Mouse (Mus musculus): ENCODE measurements around the gene Olfr743. TPM values are rescaled to one million over a fixed set of nuclear protein-coding genes. Genes with fewer than 3 reads are reported as not detected.

The Olfr743 gene
- not detected in 2 replicates for polyA plus RNA-seq (2012; rRNA removed; ENCODE audit: low replicate concordance)

GRCm38 (mm10) chr14:50521539-50521938 lies at the start of gene Olfr743:
TSS of gene Olfr743 (plus strand) at chr14:50521839.

DNA sequence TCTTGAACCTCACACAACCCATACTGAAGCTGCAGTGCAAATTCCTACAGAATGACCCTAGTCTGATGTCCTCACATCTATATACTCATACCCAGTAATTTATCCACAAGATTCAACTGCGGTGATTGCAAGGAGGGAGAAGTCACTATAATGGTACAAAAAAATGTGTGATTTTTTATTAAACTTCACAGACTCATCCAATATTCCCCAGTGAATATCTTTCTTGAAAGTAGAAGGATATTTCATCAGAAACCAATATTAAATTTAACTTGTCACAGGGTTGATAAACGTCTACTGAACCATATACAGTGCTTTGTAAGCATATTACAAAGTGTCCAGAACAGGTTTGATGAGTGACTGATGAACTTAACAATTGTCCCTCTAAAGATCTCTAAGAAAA lies 49.2 kb upstream of the Olfr743 start, which contains the start of gene Olfr741:
Gene Olfr741 (plus strand): TSS at position 301 of the 400 bp plus-strand sequence.

DNA sequence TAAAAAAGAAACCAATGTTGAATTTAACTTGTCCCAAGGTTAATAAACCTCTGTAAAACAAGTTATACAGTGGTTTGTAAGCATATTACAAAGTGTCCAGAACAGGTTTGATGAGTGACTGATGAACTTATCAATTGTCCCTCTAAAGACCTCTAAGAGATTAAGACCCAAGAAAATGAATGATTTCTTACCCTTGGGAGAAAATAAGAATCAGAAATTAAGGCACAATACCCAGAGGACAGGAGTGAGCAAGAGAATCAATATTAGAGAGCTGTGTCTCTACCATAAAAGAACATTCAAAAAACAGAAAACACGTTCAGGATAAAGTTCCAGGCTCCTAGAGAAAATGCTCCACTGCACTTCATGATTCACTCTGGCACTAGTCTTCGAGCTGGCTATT lies 18.3 kb upstream of the Olfr743 start, which contains the start of gene Olfr742:
Gene Olfr742 (plus strand): TSS at position 301 of the 400 bp plus-strand sequence.

Other genes starting within 250 kb of the Olfr743 start
- not detected in 2 replicates for gene Olfr732, start 237.6 kb upstream of the Olfr743 start, polyA plus RNA-seq (2012; rRNA removed; ENCODE audit: low replicate concordance)
- not detected in 2 replicates for gene Olfr733, start 220.3 kb upstream of the Olfr743 start, polyA plus RNA-seq (2012; rRNA removed; ENCODE audit: low replicate concordance)
- gene Olfr734, start 195.1 kb upstream of the Olfr743 start, polyA plus RNA-seq (2012; rRNA removed; ENCODE audit: low replicate concordance) = not detected in 2 replicates
- gene Olfr735, start 173.0 kb upstream of the Olfr743 start, polyA plus RNA-seq (2012; rRNA removed; ENCODE audit: low replicate concordance) = not detected in 2 replicates
- gene Tlr11, start 163.9 kb upstream of the Olfr743 start, polyA plus RNA-seq (2012; rRNA removed; ENCODE audit: low replicate concordance) = 0.12 TPM in 2 replicates
- gene Olfr736, start 140.7 kb upstream of the Olfr743 start, polyA plus RNA-seq (2012; rRNA removed; ENCODE audit: low replicate concordance) = not detected in 2 replicates
- not detected in 2 replicates for gene Olfr738, start 114.3 kb upstream of the Olfr743 start, polyA plus RNA-seq (2012; rRNA removed; ENCODE audit: low replicate concordance)
- gene Olfr739, start 103.2 kb upstream of the Olfr743 start, polyA plus RNA-seq (2012; rRNA removed; ENCODE audit: low replicate concordance) = not detected in 2 replicates
- not detected in 2 replicates for gene Olfr740, start 76.3 kb upstream of the Olfr743 start, polyA plus RNA-seq (2012; rRNA removed; ENCODE audit: low replicate concordance)
- gene Olfr741, start 49.1 kb upstream of the Olfr743 start, polyA plus RNA-seq (2012; rRNA removed; ENCODE audit: low replicate concordance) = not detected in 2 replicates
- not detected in 2 replicates for gene Olfr742, start 18.2 kb upstream of the Olfr743 start, polyA plus RNA-seq (2012; rRNA removed; ENCODE audit: low replicate concordance)
- not detected in 2 replicates for gene Olfr744, start 93.0 kb downstream of the Olfr743 start, polyA plus RNA-seq (2012; rRNA removed; ENCODE audit: low replicate concordance)
- gene Olfr745, start 117.5 kb downstream of the Olfr743 start, polyA plus RNA-seq (2012; rRNA removed; ENCODE audit: low replicate concordance) = not detected in 2 replicates
- not detected in 2 replicates for gene Olfr746, start 125.2 kb downstream of the Olfr743 start, polyA plus RNA-seq (2012; rRNA removed; ENCODE audit: low replicate concordance)
- gene Olfr747, start 171.4 kb downstream of the Olfr743 start, polyA plus RNA-seq (2012; rRNA removed; ENCODE audit: low replicate concordance) = not detected in 2 replicates
- gene Olfr748, start 185.5 kb downstream of the Olfr743 start, polyA plus RNA-seq (2012; rRNA removed; ENCODE audit: low replicate concordance) = not detected in 2 replicates
- not detected in 2 replicates for gene Olfr749, start 223.3 kb downstream of the Olfr743 start, polyA plus RNA-seq (2012; rRNA removed; ENCODE audit: low replicate concordance)